Mouse (Mus musculus) liver, embryonic 15.5 days (tissue): ENCODE data around the gene Itpr1. TPM values are rescaled to one million over a fixed set of nuclear protein-coding genes. Genes with fewer than 3 reads are reported as not detected.

ENCODE experiments used
- ATAC-seq: fragments of 200-750 bp; cut with Nextera tagmentation; 2 replicates; pipeline ENCODE4 v1.8.0; 2017; ENCODE audit warnings: moderate number of reproducible peaks, mild to moderate bottlenecking, moderate library complexity; ENCODE audit not compliant: insufficient read depth
- H3K27ac ChIP-seq: fragments of 300-500 bp; sonication (generic); replicated peaks from 2 replicates; pipeline ENCODE4 v1.5.1; 2015; ENCODE audit warnings: mild to moderate bottlenecking, inconsistent platforms
- H3K27me3 ChIP-seq: fragments of 300-500 bp; sonication (generic); 2 replicates; pipeline ENCODE4 v1.6.1; 2015; ENCODE audit warnings: mild to moderate bottlenecking, inconsistent platforms
- H3K36me3 ChIP-seq: fragments of 300-500 bp; sonication (generic); replicated peaks from 2 replicates; pipeline ENCODE4 v1.6.1; 2015; ENCODE audit warnings: moderate library complexity, mild to moderate bottlenecking, inconsistent platforms
- H3K4me1 ChIP-seq: fragments of 300-500 bp; sonication (generic); replicated peaks from 2 replicates; pipeline ENCODE4 v1.6.1; 2015; ENCODE audit warnings: inconsistent platforms
- H3K4me2 ChIP-seq: fragments of 300-500 bp; sonication (generic); 2 replicates; pipeline ENCODE4 v1.6.1; 2015; ENCODE audit warnings: moderate library complexity, mild to moderate bottlenecking, inconsistent platforms
- H3K4me3 ChIP-seq: fragments of 300-500 bp; sonication (generic); replicated peaks from 2 replicates; pipeline ENCODE4 v1.5.1; 2015; ENCODE audit warnings: mild to moderate bottlenecking, inconsistent platforms
- H3K9ac ChIP-seq: fragments of 300-500 bp; sonication (generic); 2 replicates; pipeline ENCODE4 v1.6.1; 2015; ENCODE audit warnings: moderate library complexity, mild to moderate bottlenecking, inconsistent platforms
- H3K9me3 ChIP-seq: fragments of 300-500 bp; sonication (generic); replicated peaks from 2 replicates; pipeline ENCODE4 v1.6.1; 2016; ENCODE audit warnings: inconsistent platforms
- WGBS: fragments of 180-500 bp; shearing (Covaris S2); methylation state at CpG from one replicate; pipeline ENCODE4 v1.1.7; 2015; ENCODE audit warnings: mixed read lengths; ENCODE audit not compliant: insufficient replicate concordance; 5-methylcytosine and 5-hydroxymethylcytosine counted together
- polyA plus RNA-seq: library from polyadenylated mRNA; unstranded; fragments of >200 nt; fragmentation: Nextera tagmentation; extraction: Ambion mirVana; gene quantifications from 2 replicates; pipeline ENCODE4 v1.2.1, GENCODE M21; 2015

Itpr1 gene
- polyA plus RNA-seq, 1 experiment from 2014 or later: 2.1 TPM

GRCm38 (mm10) chr6:108519327-108519726 lies 306.4 kb downstream of the Itpr1 start:
- Histone ChIP-seq H3K27me3 (no peaks in the 10 kb centered on the region), H3K4me1 (peaks cover 23% of the 10 kb centered on the region), H3K4me2 (no peak overlapping the region), H3K27ac (no peak overlapping the region), H3K9me3 (no peaks in the 10 kb centered on the region), H3K9ac (no peak overlapping the region), H3K36me3 (no peaks in the 10 kb centered on the region), H3K4me3 (no peak overlapping the region)
- WGBS: 69% methylated on average over 9 of the region's 9 CpGs
- no peak for ATAC-seq

GRCm38 (mm10) chr6:108523956-108524616 lies 311.2 kb downstream of the Itpr1 start:
- Histone ChIP-seq H3K9me3 (no peaks in the 10 kb centered on the region), H3K4me2 (no peak overlapping the region), H3K4me3 (no peak overlapping the region), H3K27ac (no peak overlapping the region), H3K36me3 (no peaks in the 10 kb centered on the region), H3K27me3 (no peaks in the 10 kb centered on the region), H3K4me1 (peaks cover 38% of the 10 kb centered on the region), H3K9ac (no peak overlapping the region)
- no peak for ATAC-seq
- WGBS: 80% methylated on average over 16 of the region's 16 CpGs

- ATAC-seq: no peak
- no peak overlapping the region for H3K4me2 ChIP-seq
- WGBS: 86% methylated on average over 10 of the region's 10 CpGs
Measured at GRCm38 (mm10) chr6:108524617-108525010, 311.7 kb downstream of the Itpr1 start.

GRCm38 (mm10) chr6:108527560-108527959 lies 314.7 kb downstream of the Itpr1 start:
- H3K4me2 ChIP-seq: no peak overlapping the region
- 74% methylated on average over 3 of the region's 3 CpGs for WGBS
- H3K27ac ChIP-seq: peak overlapping the region; percentile 88
- no peaks in the 10 kb centered on the region for H3K9me3 ChIP-seq
- no peaks in the 10 kb centered on the region for H3K27me3 ChIP-seq
- H3K4me1 ChIP-seq: peaks cover 69% of the 10 kb centered on the region
- no peaks in the 10 kb centered on the region for H3K36me3 ChIP-seq
- ATAC-seq: no peak
- H3K9ac ChIP-seq: 0 out of 2 replicates have a peak overlapping the region, but pooled peaks have one; percentile 2
- no peak overlapping the region for H3K4me3 ChIP-seq

More at GRCm38 (mm10) chr6:108524617-108525010, 311.7 kb downstream of the Itpr1 start:
- Histone ChIP-seq H3K36me3 (no peaks in the 10 kb centered on the region), H3K9ac (no peak overlapping the region), H3K4me3 (no peak overlapping the region), H3K27ac (no peak overlapping the region), H3K4me1 (peaks cover 41% of the 10 kb centered on the region), H3K9me3 (no peaks in the 10 kb centered on the region), H3K27me3 (no peaks in the 10 kb centered on the region)

- Histone ChIP-seq H3K9ac (0 out of 2 replicates have a peak overlapping the region, but pooled peaks have one; percentile 2), H3K4me2 (no peak overlapping the region), H3K9me3 (no peaks in the 10 kb centered on the region), H3K4me3 (no peak overlapping the region), H3K27ac (peak overlapping the region; percentile 88), H3K4me1 (peaks cover 73% of the 10 kb centered on the region), H3K27me3 (no peaks in the 10 kb centered on the region), H3K36me3 (no peaks in the 10 kb centered on the region)
- ATAC-seq: no peak
Measured at GRCm38 (mm10) chr6:108527993-108528392, 315.1 kb downstream of the Itpr1 start.

GRCm38 (mm10) chr6:108529150-108529549 lies 316.3 kb downstream of the Itpr1 start:
- Histone ChIP-seq H3K27me3 (no peaks in the 10 kb centered on the region), H3K9ac (peak overlapping the region; percentile 24; the same call in 1 of the 2 replicates), H3K4me2 (peak overlapping the region; percentile 58), H3K27ac (peak overlapping the region; percentile 88), H3K4me1 (peaks cover 77% of the 10 kb centered on the region), H3K9me3 (no peaks in the 10 kb centered on the region), H3K4me3 (0 out of 2 replicates have a peak overlapping the region, but pooled peaks have one; percentile 12), H3K36me3 (no peaks in the 10 kb centered on the region)
- ATAC-seq: peak; percentile 94
- 29% methylated on average over 3 of the region's 3 CpGs for WGBS

- H3K4me1 ChIP-seq: peaks cover 85% of the 10 kb centered on the region
- WGBS: 59% methylated on average over 6 of the region's 6 CpGs
- H3K36me3 ChIP-seq: no peaks in the 10 kb centered on the region
- H3K4me3 ChIP-seq: no peak overlapping the region
- peak overlapping the region; percentile 85 for H3K27ac ChIP-seq
- no peaks in the 10 kb centered on the region for H3K9me3 ChIP-seq
- no peaks in the 10 kb centered on the region for H3K27me3 ChIP-seq
- H3K9ac ChIP-seq: peak overlapping the region; percentile 52; the same call in 1 of the 2 replicates
- peak overlapping the region; percentile 57 for H3K4me2 ChIP-seq
- ATAC-seq: no peak
Measured at GRCm38 (mm10) chr6:108530781-108531323, 318.0 kb downstream of the Itpr1 start.

- no peaks in the 10 kb centered on the region for H3K27me3 ChIP-seq
- peak overlapping the region; percentile 85 for H3K27ac ChIP-seq
- no peak overlapping the region; the same call in 1 of the 2 replicates for H3K4me3 ChIP-seq
- H3K36me3 ChIP-seq: no peaks in the 10 kb centered on the region
- peak; percentile 59 for ATAC-seq
- 20% methylated on average over 12 of the region's 12 CpGs for WGBS
- H3K4me2 ChIP-seq: peak overlapping the region; percentile 57
- peak overlapping the region; percentile 52 for H3K9ac ChIP-seq
- peaks cover 78% of the 10 kb centered on the region for H3K4me1 ChIP-seq
- H3K9me3 ChIP-seq: no peaks in the 10 kb centered on the region
Measured at GRCm38 (mm10) chr6:108531324-108532311, 318.7 kb downstream of the Itpr1 start.

GRCm38 (mm10) chr6:108532486-108533179 lies 319.7 kb downstream of the Itpr1 start:
- H3K4me2 ChIP-seq: peak overlapping the region; percentile 57; the same call in 1 of the 2 replicates
- no peaks in the 10 kb centered on the region for H3K27me3 ChIP-seq
- H3K4me3 ChIP-seq: no peak overlapping the region
- H3K36me3 ChIP-seq: no peaks in the 10 kb centered on the region
- ATAC-seq: no peak
- peak overlapping the region; percentile 52 for H3K9ac ChIP-seq
- peak overlapping the region; percentile 85 for H3K27ac ChIP-seq
- H3K4me1 ChIP-seq: peaks cover 71% of the 10 kb centered on the region
- 64% methylated on average over 10 of the region's 10 CpGs for WGBS
- H3K9me3 ChIP-seq: no peaks in the 10 kb centered on the region

- H3K36me3 ChIP-seq: no peaks in the 10 kb centered on the region
- no peak overlapping the region for H3K27ac ChIP-seq
- H3K9ac ChIP-seq: no peak overlapping the region
- H3K4me1 ChIP-seq: peaks cover 61% of the 10 kb centered on the region
- H3K4me2 ChIP-seq: no peak overlapping the region
- ATAC-seq: no peak
- H3K27me3 ChIP-seq: no peaks in the 10 kb centered on the region
- no peak overlapping the region for H3K4me3 ChIP-seq
- H3K9me3 ChIP-seq: no peaks in the 10 kb centered on the region
- WGBS: 72% methylated on average over 5 of the region's 5 CpGs
Measured at GRCm38 (mm10) chr6:108534139-108534538, 321.2 kb downstream of the Itpr1 start.
